Mouse (Mus musculus): ENCODE data around the gene Gsto2. TPM values are rescaled to one million over a fixed set of nuclear protein-coding genes. Genes with fewer than 3 reads are reported as not detected.
A peak's percentile ranks its signal among the peaks of the same experiment; 100 is the strongest.

Gsto2 gene
- polyA plus RNA-seq, 1 experiment from 2014 or later = 0.98 TPM

- no peak overlapping the region for H3K27ac ChIP-seq
- peak overlapping the region; percentile 82 for H3K4me2 ChIP-seq (replicated peaks)
- WGBS = 15% methylated on average over 4 of the region's 4 CpGs
- H3K4me1 ChIP-seq = peaks cover 28% of the 10 kb centered on the region
- peak overlapping the region; percentile 82 for H3K9ac ChIP-seq
- no peaks in the 10 kb centered on the region for H3K9me3 ChIP-seq
- no peaks in the 10 kb centered on the region for H3K27me3 ChIP-seq (replicated peaks)
- no peaks in the 10 kb centered on the region for H3K36me3 ChIP-seq
- no peak for ATAC-seq (ENCODE audit: low FRiP score, low read depth)
- H3K4me3 ChIP-seq = peak overlapping the region; percentile 78; the same call in 1 of the 2 replicates
Measured at GRCm38 (mm10) chr19:47917396-47917795, 52.1 kb downstream of the Gsto2 start.

- Histone ChIP-seq H3K9ac (peak overlapping the region; percentile 82; the same call in 1 of the 2 replicates), H3K4me2 (replicated peaks) (peak overlapping the region; percentile 82), H3K4me3 (peak overlapping the region; percentile 78), H3K9me3 (no peaks in the 10 kb centered on the region), H3K36me3 (no peaks in the 10 kb centered on the region), H3K27me3 (replicated peaks) (no peaks in the 10 kb centered on the region), H3K4me1 (peaks cover 28% of the 10 kb centered on the region), H3K27ac (no peak overlapping the region)
- no peak for ATAC-seq (ENCODE audit: low FRiP score, low read depth)
- WGBS = 20% methylated on average over 9 of the region's 9 CpGs
Measured at GRCm38 (mm10) chr19:47918016-47918415, 52.7 kb downstream of the Gsto2 start.

GRCm38 (mm10) chr19:47918455-47919101, 53.2 kb downstream of the Gsto2 start:
- peak; percentile 49 for ATAC-seq (ENCODE audit: low FRiP score, low read depth)
- peak overlapping the region; percentile 78 for H3K4me3 ChIP-seq
- H3K9me3 ChIP-seq = no peaks in the 10 kb centered on the region
- peak overlapping the region; percentile 43; the same call in 1 of the 2 replicates for H3K27ac ChIP-seq
- 1% methylated on average over 29 of the region's 29 CpGs for WGBS
- H3K4me2 ChIP-seq (replicated peaks) = peak overlapping the region; percentile 82
- no peaks in the 10 kb centered on the region for H3K36me3 ChIP-seq
- peaks cover 28% of the 10 kb centered on the region for H3K4me1 ChIP-seq
- peak overlapping the region; percentile 82 for H3K9ac ChIP-seq
- no peaks in the 10 kb centered on the region for H3K27me3 ChIP-seq (replicated peaks)

GRCm38 (mm10) chr19:47919126-47919965, 54.0 kb downstream of the Gsto2 start, which contains the start of the genes Cfap43 and Itprip:
TSS of gene Cfap43 (minus strand) at chr19:47919287.
TSS of gene Itprip (minus strand) at chr19:47919299.
- H3K4me3 ChIP-seq = peak within 1 kb of the TSS; percentile 78
- H3K9me3 ChIP-seq = no peaks in the 10 kb centered on the region
- no peaks in the 10 kb centered on the region for H3K27me3 ChIP-seq (replicated peaks)
- peak within 1 kb of the TSS; percentile 82 for H3K9ac ChIP-seq
- H3K4me1 ChIP-seq = peaks cover 28% of the 10 kb centered on the region
- peak; percentile 74 for ATAC-seq (ENCODE audit: low FRiP score, low read depth)
- WGBS = under 1% methylated on average over 48 of the region's 48 CpGs
- peak within 1 kb of the TSS; percentile 43; the same call in 1 of the 2 replicates for H3K27ac ChIP-seq
- peak within 1 kb of the TSS; percentile 82 for H3K4me2 ChIP-seq (replicated peaks)
- no peaks in the 10 kb centered on the region for H3K36me3 ChIP-seq

- peak overlapping the region; percentile 82 for H3K4me2 ChIP-seq (replicated peaks)
- peak overlapping the region; percentile 78; the same call in 1 of the 2 replicates for H3K4me3 ChIP-seq
- WGBS = 6% methylated on average over 8 of the region's 8 CpGs
- H3K9ac ChIP-seq = peak overlapping the region; percentile 82; the same call in 1 of the 2 replicates
- ATAC-seq (ENCODE audit: low FRiP score, low read depth) = no peak
- peaks cover 28% of the 10 kb centered on the region for H3K4me1 ChIP-seq
- no peak overlapping the region for H3K27ac ChIP-seq
- H3K36me3 ChIP-seq = no peaks in the 10 kb centered on the region
- no peaks in the 10 kb centered on the region for H3K9me3 ChIP-seq
- H3K27me3 ChIP-seq (replicated peaks) = no peaks in the 10 kb centered on the region
Measured at GRCm38 (mm10) chr19:47919966-47920375, 54.6 kb downstream of the Gsto2 start.

GRCm38 (mm10) chr19:47925819-47926218, 60.5 kb downstream of the Gsto2 start:
- no peak overlapping the region for H3K4me3 ChIP-seq
- no peak overlapping the region for H3K27ac ChIP-seq
- no peak overlapping the region for H3K4me2 ChIP-seq (replicated peaks)
- ATAC-seq (ENCODE audit: low FRiP score, low read depth) = no peak
- WGBS = 85% methylated on average over 7 of the region's 7 CpGs
- no peak overlapping the region for H3K9ac ChIP-seq
- no peaks in the 10 kb centered on the region for H3K9me3 ChIP-seq
- H3K27me3 ChIP-seq (replicated peaks) = no peaks in the 10 kb centered on the region
- H3K4me1 ChIP-seq = no peaks in the 10 kb centered on the region
- H3K36me3 ChIP-seq = no peaks in the 10 kb centered on the region

- Histone ChIP-seq H3K9me3 (no peaks in the 10 kb centered on the region), H3K4me3 (no peak overlapping the region), H3K4me2 (replicated peaks) (no peak overlapping the region), H3K9ac (no peak overlapping the region), H3K27ac (no peak overlapping the region), H3K36me3 (no peaks in the 10 kb centered on the region), H3K4me1 (no peaks in the 10 kb centered on the region), H3K27me3 (replicated peaks) (no peaks in the 10 kb centered on the region)
- ATAC-seq (ENCODE audit: low FRiP score, low read depth) = no peak
- WGBS = 98% methylated on average over 2 of the region's 2 CpGs
Measured at GRCm38 (mm10) chr19:47927032-47927431, 61.7 kb downstream of the Gsto2 start.

- Histone ChIP-seq H3K27me3 (replicated peaks) (no peaks in the 10 kb centered on the region), H3K4me2 (replicated peaks) (no peak overlapping the region), H3K27ac (no peak overlapping the region), H3K36me3 (no peaks in the 10 kb centered on the region), H3K9ac (no peak overlapping the region), H3K4me1 (no peaks in the 10 kb centered on the region), H3K9me3 (no peaks in the 10 kb centered on the region), H3K4me3 (no peak overlapping the region)
- no peak for ATAC-seq (ENCODE audit: low FRiP score, low read depth)
- 80% methylated on average over 4 of the region's 4 CpGs for WGBS
Measured at GRCm38 (mm10) chr19:47929043-47929442, 63.7 kb downstream of the Gsto2 start.

- Histone ChIP-seq H3K36me3 (no peaks in the 10 kb centered on the region), H3K27me3 (replicated peaks) (no peaks in the 10 kb centered on the region), H3K4me2 (replicated peaks) (no peak overlapping the region), H3K27ac (no peak overlapping the region), H3K9me3 (no peaks in the 10 kb centered on the region), H3K4me1 (no peaks in the 10 kb centered on the region), H3K4me3 (no peak overlapping the region), H3K9ac (no peak overlapping the region)
- ATAC-seq (ENCODE audit: low FRiP score, low read depth) = peak; percentile 74
- WGBS = 46% methylated on average over 7 of the region's 7 CpGs
Measured at GRCm38 (mm10) chr19:47931982-47932638, 66.8 kb downstream of the Gsto2 start.

GRCm38 (mm10) chr19:47934146-47934545, 68.8 kb downstream of the Gsto2 start:
- 95% methylated on average over 8 of the region's 8 CpGs for whole genome bisulfite sequencing
- Histone ChIP-seq H3K9ac (no peak overlapping the region), H3K9me3 (no peaks in the 10 kb centered on the region), H3K4me3 (no peak overlapping the region), H3K27ac (no peak overlapping the region), H3K4me1 (0 out of 2 replicates have a peak, but pooled peaks cover 3% of the 10 kb centered on the region), H3K4me2 (replicated peaks) (no peak overlapping the region), H3K27me3 (replicated peaks) (no peaks in the 10 kb centered on the region), H3K36me3 (no peaks in the 10 kb centered on the region)
- ATAC-seq (ENCODE audit: low FRiP score, low read depth) = no peak

GRCm38 (mm10) chr19:47934636-47935238, 69.4 kb downstream of the Gsto2 start:
- no peak for ATAC-seq (ENCODE audit: low FRiP score, low read depth)
- H3K4me1 ChIP-seq = 0 out of 2 replicates have a peak, but pooled peaks cover 3% of the 10 kb centered on the region
- no peak overlapping the region for H3K4me3 ChIP-seq
- WGBS = 78% methylated on average over 16 of the region's 16 CpGs
- no peaks in the 10 kb centered on the region for H3K36me3 ChIP-seq
- no peak overlapping the region for H3K27ac ChIP-seq
- no peak overlapping the region for H3K9ac ChIP-seq
- no peak overlapping the region for H3K4me2 ChIP-seq (replicated peaks)
- H3K9me3 ChIP-seq = no peaks in the 10 kb centered on the region
- H3K27me3 ChIP-seq (replicated peaks) = no peaks in the 10 kb centered on the region
